23 mouse cellular contexts compared by ENCODE assay signal in the genomic region with DNA sequence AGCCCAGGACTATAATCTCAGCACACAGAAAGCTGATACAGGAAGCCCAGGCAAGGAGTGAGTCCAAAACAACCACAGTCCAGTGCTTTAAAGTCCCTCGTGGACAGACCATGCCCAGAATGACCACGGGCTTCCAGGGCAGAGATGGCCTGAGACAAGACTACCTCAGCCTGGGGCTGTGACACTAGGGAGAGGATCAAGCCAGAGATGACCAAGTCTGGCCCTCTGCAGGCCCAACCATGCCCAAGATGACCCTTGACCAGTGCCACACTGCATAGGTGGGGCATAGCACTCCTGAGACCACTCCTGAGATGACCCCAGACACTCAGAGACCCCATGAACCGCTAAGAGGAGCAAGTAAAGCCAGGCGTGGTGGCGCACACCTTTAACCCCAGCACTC. TPM values are rescaled to one million over a fixed set of nuclear protein-coding genes. Genes with fewer than 3 reads are reported as not detected.
DNase-seq lines count a peak whose midpoint lies in the region; ATAC-seq lines count a peak whose summit lies in the region.
"Had no signal": no experiment of that assay in that cellular context is flagged by ENCODE, and none has a peak within 500 bp of the region (broad histone marks: within the 10 kb centered on the region; RNA-seq: fewer than 3 reads in every experiment).

No protein-coding gene starts in this region.

- peak; percentile 59; the same call in 1 of the 2 replicates for ATAC-seq in hindbrain, embryonic 15.5 days (ENCODE audit: low FRiP score, low read depth)
- ATAC-seq: activated CD4-positive, CD25-positive, alpha-beta regulatory T cell, adult 4 months; CD4-positive, CD25-positive, alpha-beta regulatory T cell, adult 4 months; Patski had no signal

- H3K27me3 ChIP-seq in hindbrain, embryonic 15.5 days: no peaks in the 10 kb centered on the region
- no peaks in the 10 kb centered on the region for H3K27me3 ChIP-seq in hindbrain, embryonic 10.5 days (ENCODE audit: insufficient read depth, poor library complexity, severe bottlenecking)
- H3K27me3 ChIP-seq: CH12.LX had no signal

- no peaks in the 10 kb centered on the region for H3K4me1 ChIP-seq in hindbrain, embryonic 15.5 days (replicated peaks)
- no peaks in the 10 kb centered on the region for H3K4me1 ChIP-seq in hindbrain, embryonic 10.5 days (replicated peaks)

- no peak overlapping the region for H3K27ac ChIP-seq in hindbrain, embryonic 15.5 days (replicated peaks)
- no peak overlapping the region for H3K27ac ChIP-seq in hindbrain, embryonic 10.5 days

- H3K9ac ChIP-seq in hindbrain, embryonic 15.5 days: no peak overlapping the region

- DNase-seq in heart, adult 11 months: peak; percentile 86
- no peak for DNase-seq in heart, adult 18-20 months
- DNase-seq in hindbrain, embryonic 10.5 days (ENCODE audit: low spot score): no peak
- DNase-seq: adrenal gland, adult 2 months; adrenal gland, adult 8-10 months; adrenal gland, postnatal 10 days; adrenal gland, postnatal 14 days; adrenal gland, postnatal 25 days; adrenal gland, postnatal 36 days; B cell, adult 2 months; cerebellum, adult 11 months; cerebellum, adult 11-12 months; cerebellum, adult 18-20 months had no signal

- H3K36me3 ChIP-seq in hindbrain, embryonic 15.5 days: no peaks in the 10 kb centered on the region
- H3K36me3 ChIP-seq in hindbrain, embryonic 10.5 days: no peaks in the 10 kb centered on the region
- H3K36me3 ChIP-seq: G1E had no signal

- 86% methylated on average over 5 of the region's 5 CpGs for WGBS in hindbrain, embryonic 15.5 days
- 86% methylated on average over 5 of the region's 5 CpGs for WGBS in hindbrain, embryonic 10.5 days

- H3K9me3 ChIP-seq in hindbrain, embryonic 15.5 days: no peaks in the 10 kb centered on the region
- no peaks in the 10 kb centered on the region for H3K9me3 ChIP-seq in hindbrain, embryonic 10.5 days
- H3K9me3 ChIP-seq: G1E had no signal

- no peak overlapping the region for H3K4me3 ChIP-seq in hindbrain, embryonic 15.5 days
- no peak overlapping the region for H3K4me3 ChIP-seq in hindbrain, embryonic 10.5 days

- no peak overlapping the region for H3K4me2 ChIP-seq in hindbrain, embryonic 15.5 days

RNA-seq across cellular contexts. Expression of a gene that starts 2.3 kb away (rescaled TPM):
- total RNA-seq in heart, adult 18-20 months (2021): not detected
- not detected in 2 replicates for polyA plus RNA-seq in hindbrain, embryonic 15.5 days (2015; fragmentation: Nextera tagmentation; extraction: Ambion mirVana)
- polyA plus RNA-seq in hindbrain, embryonic 10.5 days (2016; fragmentation: Nextera tagmentation; extraction: Ambion mirVana): not detected in 2 replicates
- total RNA-seq: adrenal gland, adult 18-20 months; adrenal gland, postnatal 25 days; MEL had no signal
- polyA plus RNA-seq: activated CD4-positive, CD25-positive, alpha-beta regulatory T cell, adult 4 months; adrenal gland, adult 2 months; brain, embryonic 14.5 days; C2C12; CD4-positive, CD25-positive, alpha-beta regulatory T cell, adult 4 months; G1E; Patski had no signal

RNA-seq across cellular contexts. Expression of a gene that starts 5.2 kb away (rescaled TPM):
- total RNA-seq in heart, adult 18-20 months (2021): 1 to 10 TPM; 1.5 to 2.2 TPM
- polyA plus RNA-seq in hindbrain, embryonic 15.5 days (2015; fragmentation: Nextera tagmentation; extraction: Ambion mirVana): 35.2 and 40.3 TPM in 2 replicates
- 82.4 and 108 TPM in 2 replicates for polyA plus RNA-seq in hindbrain, embryonic 10.5 days (2016; fragmentation: Nextera tagmentation; extraction: Ambion mirVana)

RNA-seq across cellular contexts. Expression of a gene that starts 25.6 kb away (rescaled TPM):
- total RNA-seq in heart, adult 18-20 months (2021): 100 to 1,000 TPM; 462 to 532 TPM
- polyA plus RNA-seq in hindbrain, embryonic 15.5 days (2015; fragmentation: Nextera tagmentation; extraction: Ambion mirVana): 494 and 518 TPM in 2 replicates
- polyA plus RNA-seq in hindbrain, embryonic 10.5 days (2016; fragmentation: Nextera tagmentation; extraction: Ambion mirVana): 790 and 883 TPM in 2 replicates

RNA-seq across cellular contexts. Expression of a gene that starts 49.0 kb away (rescaled TPM):
- total RNA-seq in heart, adult 18-20 months (2021): 100 to 1,000 TPM; 104 to 110 TPM
- 371 and 395 TPM in 2 replicates for polyA plus RNA-seq in hindbrain, embryonic 15.5 days (2015; fragmentation: Nextera tagmentation; extraction: Ambion mirVana)
- 544 and 661 TPM in 2 replicates for polyA plus RNA-seq in hindbrain, embryonic 10.5 days (2016; fragmentation: Nextera tagmentation; extraction: Ambion mirVana)
